Mouse (Mus musculus) heart, adult 8-10 months (tissue): ENCODE data around the gene Sumo2. TPM values are rescaled to one million over a fixed set of nuclear protein-coding genes. Genes with fewer than 3 reads are reported as not detected.
"Not testable (repeated sequence)": the region's sequence is repeated elsewhere in the genome, so short reads cannot be mapped to it uniquely, and the experiment has no call there.

ENCODE experiments used
- DNase-seq: peaks from one replicate; pipeline ENCODE4 v3.0.0; 2022; ENCODE audit warnings: low spot score
- total RNA-seq, 4 experiments: library from RNA; stranded (reverse); gene quantifications; 2 replicates each; pipeline ENCODE4 v1.2.4; 2022

The Sumo2 gene
- total RNA-seq, 4 experiments from 2014 or later: 166 to 179 (median 176) TPM

DNA sequence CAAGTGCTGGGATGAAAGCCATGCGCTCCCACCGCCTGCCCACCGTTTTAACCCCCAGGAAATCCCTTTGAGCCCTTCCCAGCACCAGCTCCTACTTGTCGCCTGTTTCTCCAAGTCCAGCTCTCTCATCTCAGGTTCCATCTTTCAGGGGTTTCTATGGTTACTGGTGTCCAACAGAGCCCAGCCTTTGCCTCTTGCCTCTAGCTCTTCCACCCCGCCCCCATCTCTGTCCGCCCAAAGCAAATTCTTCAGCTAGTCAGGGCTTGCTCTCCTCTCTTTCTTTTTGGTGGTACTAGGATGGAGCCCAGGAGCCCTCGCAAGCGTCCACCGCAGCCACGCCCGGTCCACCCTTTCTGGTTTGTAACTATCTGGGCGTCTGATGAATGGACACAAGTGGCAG is 50.9 kb downstream of the Sumo2 start:
- no peak for DNase-seq

GRCm38 (mm10) chr11:115483726-115484125 is 52.4 kb downstream of the Sumo2 start:
- DNase-seq: peak; percentile 72

DNA sequence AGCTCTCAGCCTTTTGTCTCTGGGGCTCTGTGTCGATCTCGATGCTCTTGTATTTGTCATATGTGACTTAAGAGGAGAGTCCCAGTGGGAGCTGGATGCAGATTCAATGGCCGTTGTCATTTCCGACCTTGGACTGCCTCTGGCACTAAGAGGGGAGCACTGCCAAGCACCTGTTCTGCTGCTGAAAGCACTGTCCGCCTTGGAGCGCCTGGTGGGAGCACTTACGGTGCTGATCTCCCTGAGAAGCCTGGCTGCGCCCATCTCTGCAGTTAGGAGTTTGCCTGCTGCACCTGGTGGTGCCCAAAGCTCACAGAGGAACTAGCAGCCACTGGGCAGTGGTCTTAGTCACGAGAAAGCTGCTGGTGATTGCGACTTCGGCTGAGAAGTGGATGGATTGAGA is 52.8 kb downstream of the Sumo2 start:
- no peak for DNase-seq

DNA sequence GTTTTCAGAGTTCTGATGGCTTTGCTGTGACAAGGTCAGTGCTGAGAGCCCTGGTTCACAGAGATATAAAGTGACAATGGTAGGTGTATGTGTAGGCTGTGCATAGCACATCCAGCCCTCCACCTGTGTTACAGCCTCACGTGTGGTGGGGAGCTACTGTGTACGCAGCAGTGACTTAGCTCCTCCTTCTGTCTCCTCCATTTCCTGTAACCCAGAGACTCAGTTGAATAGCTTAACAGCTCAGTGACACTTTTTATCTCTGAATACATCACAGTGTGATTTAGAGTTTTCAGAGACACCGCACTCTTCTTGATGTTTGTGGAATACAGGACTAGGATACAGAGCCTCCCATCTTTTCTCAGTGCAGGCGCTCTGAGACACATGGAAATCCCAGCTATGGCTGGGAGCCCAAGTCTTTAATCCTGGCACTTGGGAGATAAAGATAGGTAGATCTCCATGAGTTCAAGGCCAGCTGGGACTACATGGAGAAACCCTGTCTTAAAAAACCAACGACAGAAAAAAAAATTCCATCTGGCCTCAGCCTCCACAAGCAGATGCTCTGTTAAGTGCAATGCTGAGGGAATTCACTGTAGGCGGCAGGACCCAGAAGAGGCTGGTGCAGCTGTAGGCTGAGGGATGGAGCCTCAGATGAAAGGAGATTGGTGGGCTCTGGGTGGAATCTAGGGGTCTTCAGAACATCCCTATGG is 54.4 kb downstream of the Sumo2 start:
- no peak for DNase-seq

- DNase-seq: no peak
Measured at GRCm38 (mm10) chr11:115478296-115478938, 57.7 kb downstream of the Sumo2 start.

DNA sequence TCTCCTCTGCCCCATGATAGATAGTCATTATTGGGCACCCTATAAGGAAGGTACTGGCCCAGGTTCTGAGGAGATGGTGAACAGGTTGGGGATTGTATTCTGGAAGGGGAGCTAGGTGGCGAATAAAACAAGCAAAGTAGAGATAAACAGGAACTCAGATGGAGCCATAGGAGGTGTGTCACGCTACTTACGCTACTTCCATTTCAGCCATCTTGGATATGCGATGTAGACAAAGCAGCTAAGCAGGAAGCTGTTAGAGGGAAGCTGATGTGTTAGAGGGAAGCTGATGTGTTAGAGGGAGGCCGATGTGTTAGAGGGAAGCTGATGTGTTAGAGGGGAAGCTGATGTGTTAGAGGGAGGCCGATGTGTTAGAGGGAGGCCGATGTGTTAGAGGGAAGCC is 58.7 kb downstream of the Sumo2 start:
- DNase-seq: not testable (repeated sequence)

DNA sequence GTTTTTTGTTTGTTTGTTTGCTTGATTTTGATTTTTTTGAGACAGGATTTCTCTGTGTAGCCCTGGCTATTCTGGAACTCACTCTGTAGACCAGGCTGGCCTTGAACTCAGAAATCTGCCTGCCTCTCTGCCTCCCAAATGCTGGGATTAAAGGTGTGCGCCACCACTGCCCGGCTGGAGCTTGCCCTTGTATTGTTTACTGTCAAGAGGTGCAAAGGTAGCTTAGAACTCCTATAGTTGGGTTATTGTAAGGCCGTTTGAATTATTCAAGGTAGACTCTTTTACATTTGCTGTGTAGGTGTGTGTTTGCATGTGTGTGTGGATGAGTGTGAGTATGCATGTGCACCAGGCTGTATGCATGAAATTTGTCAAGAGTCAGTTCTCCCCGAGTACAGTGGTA is 59.4 kb downstream of the Sumo2 start:
- not testable (repeated sequence) for DNase-seq

DNA sequence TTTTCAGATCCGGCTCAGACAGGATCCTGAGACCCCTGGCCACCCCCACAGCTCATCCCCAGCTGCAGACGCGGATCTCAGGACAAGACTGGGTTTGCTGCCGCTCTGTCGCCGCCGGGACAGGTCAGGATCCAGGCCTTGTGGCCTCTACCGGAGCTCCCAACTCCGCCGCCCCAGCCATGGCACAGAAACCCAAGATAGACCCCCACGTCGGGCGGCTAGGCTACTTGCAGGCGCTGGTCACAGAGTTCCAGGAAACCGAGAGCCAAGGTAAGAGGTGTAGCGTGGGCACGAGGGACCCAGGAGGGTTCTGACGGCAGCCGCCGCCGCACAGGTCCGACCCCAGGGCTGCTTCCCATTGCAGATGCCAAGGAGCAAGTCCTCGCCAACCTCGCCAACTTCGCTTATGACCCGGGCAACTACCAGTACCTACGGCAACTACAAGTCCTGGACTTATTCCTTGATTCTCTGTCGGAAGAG is 60.3 kb downstream of the Sumo2 start:
- DNase-seq: no peak

- DNase-seq: peak; percentile 97
Measured at GRCm38 (mm10) chr11:115475025-115475757, 60.9 kb downstream of the Sumo2 start, which contains the start of gene Armc7. TSS of gene Armc7 (plus strand) at chr11:115475667.

DNA sequence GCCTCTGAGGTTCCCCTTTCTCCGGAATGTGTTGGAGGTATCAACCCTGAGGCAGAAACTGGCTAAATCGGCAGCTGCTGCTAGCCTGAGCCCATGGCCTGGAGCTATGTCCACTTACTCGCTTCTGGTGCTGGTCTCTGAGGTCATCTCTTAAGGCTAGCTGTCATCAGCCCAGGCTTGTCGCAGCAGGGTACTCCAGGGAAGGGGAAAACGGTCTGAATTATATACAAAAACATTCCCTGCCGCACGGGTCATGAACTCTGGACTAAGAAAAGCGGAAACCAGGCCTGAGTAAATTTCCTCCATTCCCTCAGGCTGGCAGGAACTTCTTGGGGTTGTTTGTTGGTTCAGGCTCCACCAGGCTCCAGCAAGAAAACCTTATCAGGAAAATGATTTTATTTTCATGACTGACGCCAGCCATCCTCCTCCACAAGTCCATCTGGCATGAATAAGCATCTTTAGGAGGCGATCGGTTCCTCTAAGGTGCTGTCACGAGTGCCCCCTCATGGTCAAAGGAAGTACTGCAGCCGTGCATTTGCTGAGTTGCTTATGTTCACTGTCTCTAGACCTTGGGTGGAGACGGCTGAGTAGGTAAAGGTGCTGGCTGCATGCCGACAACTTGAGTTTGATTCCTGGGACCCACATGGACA is 62.3 kb downstream of the Sumo2 start:
- peak; percentile 97 for DNase-seq

Other genes with a start within 250 kb of the Sumo2 start
- 1 to 10 TPM; 2.0 to 3.5 (median 2.3) TPM for gene Fads6, start 238.6 kb downstream of the Sumo2 start, total RNA-seq
- gene Otop2, start 229.1 kb downstream of the Sumo2 start, total RNA-seq: not detected
- under 1 TPM; 0.09 to 0.28 (median 0.25) TPM for gene Ush1g, start 214.2 kb downstream of the Sumo2 start, total RNA-seq
- not detected for gene Otop3, start 201.5 kb downstream of the Sumo2 start, total RNA-seq
- gene Hid1, start 168.5 kb downstream of the Sumo2 start, total RNA-seq: 1 to 10 TPM; 3.4 to 4.3 (median 4.1) TPM
- gene Cdr2l, start 154.4 kb downstream of the Sumo2 start, total RNA-seq: 1 to 10 TPM; 4.1 to 5.3 (median 4.8) TPM
- 100 to 1,000 TPM; 139 to 160 (median 146) TPM for gene Mrpl58, start 132.5 kb downstream of the Sumo2 start, total RNA-seq
- gene Atp5h, start 116.3 kb downstream of the Sumo2 start, total RNA-seq: 1,000 to 10,000 TPM; 2,233 to 2,384 (median 2,275) TPM
- gene Kctd2, start 116.1 kb downstream of the Sumo2 start, total RNA-seq: 10 to 100 TPM; 29.3 to 34.0 (median 29.7) TPM
- under 1 TPM in 1 of 4 experiments, not detected in 3; 0.16 TPM for gene Trim80, start 95.7 kb downstream of the Sumo2 start, total RNA-seq
- gene Slc16a5, start 73.8 kb downstream of the Sumo2 start, total RNA-seq: not detected
- gene Armc7, start 60.6 kb downstream of the Sumo2 start, total RNA-seq: 1 to 10 TPM; 1.2 to 2.2 (median 1.9) TPM
- gene Nt5c, start 44.4 kb downstream of the Sumo2 start, total RNA-seq: 10 to 100 TPM in 2 of 4 experiments, 1 to 10 TPM in 2; 8.7 to 14.9 (median 10.1) TPM
- 100 to 1,000 TPM; 114 to 126 (median 121) TPM for gene Jpt1, start 21.9 kb downstream of the Sumo2 start, total RNA-seq
- 10 to 100 TPM; 15.7 to 24.4 (median 19.2) TPM for gene Nup85, start 28.2 kb upstream of the Sumo2 start, total RNA-seq
- gene Mrps7, start 67.6 kb upstream of the Sumo2 start, total RNA-seq: 100 to 1,000 TPM in 1 of 4 experiments, 10 to 100 TPM in 3; 80.5 to 101 (median 85.0) TPM
- gene Gga3, start 67.8 kb upstream of the Sumo2 start, total RNA-seq: 10 to 100 TPM; 13.0 to 19.0 (median 15.8) TPM
- 10 to 100 TPM; 40.8 to 52.0 (median 45.0) TPM for gene Mif4gd, start 76.7 kb upstream of the Sumo2 start, total RNA-seq
- 10 to 100 TPM; 31.4 to 40.9 (median 34.9) TPM for gene Slc25a19, start 92.0 kb upstream of the Sumo2 start, total RNA-seq
- 100 to 1,000 TPM in 3 of 4 experiments, 10 to 100 TPM in 1; 93.7 to 126 (median 111) TPM for gene Grb2, start 172.3 kb upstream of the Sumo2 start, total RNA-seq
- 100 to 1,000 TPM in 2 of 4 experiments, 10 to 100 TPM in 2; 96.2 to 103 (median 100) TPM for gene Tmem94, start 229.2 kb upstream of the Sumo2 start, total RNA-seq